Mouse (Mus musculus) E14TG2a.4 (cell line): ENCODE data around the gene Inca1.

Experiments used
- CTCF ChIP-seq: conservative IDR thresholded peaks from 2 replicates; pipeline ENCODE4 v1.5.1; 2014; ENCODE audit warnings: low read length
- NANOG ChIP-seq: IDR thresholded peaks from 2 replicates; pipeline ENCODE4 v1.6.1; 2014; ENCODE audit warnings: borderline replicate concordance, low read length, mixed read lengths

DNA sequence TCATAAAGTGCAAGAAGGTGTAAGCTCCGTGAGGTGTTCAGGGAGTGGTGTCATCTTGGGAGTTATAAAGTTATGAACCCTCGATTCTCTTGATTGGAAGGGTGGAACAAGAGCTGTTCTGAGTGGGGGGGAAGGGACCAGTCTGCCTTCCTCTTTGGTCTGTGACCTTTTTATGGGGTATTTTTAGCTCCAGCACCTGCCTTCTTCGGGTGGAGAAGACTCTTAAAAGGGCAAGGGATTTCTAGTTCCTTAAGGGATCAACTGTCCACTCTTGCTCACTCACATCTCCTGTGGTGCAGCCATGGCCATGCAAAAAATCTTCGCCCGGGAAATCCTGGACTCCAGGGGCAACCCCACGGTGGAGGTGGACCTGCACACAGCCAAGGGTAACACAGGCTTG lies 42.4 kb downstream of the Inca1 start:
- no peak for TF ChIP-seq CTCF
- TF ChIP-seq NANOG = no peak
